Mouse (Mus musculus) forebrain, embryonic 14.5 days (tissue): ENCODE measurements at regions not wholly inside any gene's neighbourhood (a gene's known extent, or its start where the extent isn't known, plus 50 kb on each side); places are given as distances from the start of the nearest gene placed in this dataset.

ENCODE experiments used
- ATAC-seq: fragments of 200-750 bp; cut with Nextera tagmentation; 2 replicates; pipeline ENCODE4 v1.8.0; 2017; ENCODE audit warnings: mild to moderate bottlenecking, moderate library complexity
- DNase-seq: peaks from one replicate; pipeline ENCODE4 v3.0.0-alpha.2; 2015; ENCODE audit warnings: low spot score
- H3K27ac ChIP-seq: fragments of 300-500 bp; sonication (generic); 2 replicates; pipeline ENCODE4 v1.5.1; 2014; ENCODE audit warnings: low read depth, mild to moderate bottlenecking, control low read depth, low read length, moderate library complexity
- H3K27me3 ChIP-seq: fragments of 300-500 bp; sonication (generic); replicated peaks from 2 replicates; pipeline ENCODE4 v1.6.1; 2014; ENCODE audit warnings: low read length, control low read depth, mixed read lengths; ENCODE audit not compliant: control insufficient read depth, insufficient read depth
- H3K36me3 ChIP-seq: fragments of 300-500 bp; sonication (generic); 2 replicates; pipeline ENCODE4 v1.6.1; 2014; ENCODE audit warnings: low read length, control low read depth; ENCODE audit not compliant: control insufficient read depth, insufficient read depth
- H3K4me1 ChIP-seq: fragments of 300-500 bp; sonication (generic); 2 replicates; pipeline ENCODE4 v1.6.1; 2014; ENCODE audit warnings: antibody characterized with exemption, low read length, control low read depth; ENCODE audit not compliant: control insufficient read depth, insufficient read depth
- H3K4me2 ChIP-seq: fragments of 300-500 bp; sonication (generic); 2 replicates; pipeline ENCODE4 v1.6.1; 2014; ENCODE audit warnings: mild to moderate bottlenecking, control low read depth, low read length
- H3K4me3 ChIP-seq: fragments of 300-500 bp; sonication (generic); 2 replicates; pipeline ENCODE4 v1.5.1; 2014; ENCODE audit warnings: low read depth, low read length, control low read depth
- H3K9ac ChIP-seq: fragments of 300-500 bp; sonication (generic); 2 replicates; pipeline ENCODE4 v1.6.1; 2014; ENCODE audit warnings: mild to moderate bottlenecking, low read length, control low read depth, moderate library complexity
- H3K9me3 ChIP-seq: fragments of 300-500 bp; sonication (generic); replicated peaks from 2 replicates; pipeline ENCODE4 v1.6.1; 2016; ENCODE audit warnings: low read length, control low read depth, mixed read lengths; ENCODE audit not compliant: control insufficient read depth
- WGBS: fragments of 180-500 bp; shearing (Covaris S2); extraction: QIAGEN DNeasy Blood & Tissue Kit; methylation state at CpG from one replicate; pipeline ENCODE4 v1.1.7; 2014; 5-methylcytosine and 5-hydroxymethylcytosine counted together

- Histone ChIP-seq H3K4me3 (no peak overlapping the region), H3K27ac (no peak overlapping the region), H3K9me3 (no peaks in the 10 kb centered on the region), H3K9ac (no peak overlapping the region), H3K27me3 (no peaks in the 10 kb centered on the region), H3K36me3 (no peaks in the 10 kb centered on the region), H3K4me1 (no peaks in the 10 kb centered on the region), H3K4me2 (no peak overlapping the region)
- 79% methylated on average over 6 of the region's 6 CpGs for WGBS
- DNase-seq = no peak
- ATAC-seq = no peak
These were observed 50.9 kb upstream of the 1810046K07Rik start for GRCm38 (mm10) chr9:51379589-51379988.

DNA sequence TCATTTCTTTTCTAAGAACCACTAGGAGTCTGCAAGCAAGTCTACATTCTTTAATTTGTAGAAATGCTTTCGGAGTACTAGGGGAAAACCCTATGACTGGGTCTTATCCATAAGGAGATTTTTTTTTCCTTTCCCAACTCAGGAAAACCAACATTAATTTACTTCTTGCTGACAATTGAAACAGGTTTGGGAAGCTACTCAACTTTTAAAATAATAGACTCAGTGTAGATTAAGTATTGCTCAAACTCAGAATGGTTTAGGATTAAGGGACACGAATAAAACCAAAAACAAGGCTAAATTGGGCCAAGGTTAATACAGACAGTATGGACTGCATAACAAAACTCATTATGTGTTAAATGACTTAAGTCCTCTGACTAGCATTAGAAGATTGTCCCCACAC lies 65.2 kb upstream of the 1810046K07Rik start:
- DNase-seq (peak; percentile 6), ATAC-seq (no peak)
- Histone ChIP-seq H3K4me1 (0 out of 2 replicates have a peak, but pooled peaks cover 7% of the 10 kb centered on the region), H3K4me2 (no peak overlapping the region), H3K27me3 (no peaks in the 10 kb centered on the region), H3K27ac (no peak overlapping the region), H3K36me3 (no peaks in the 10 kb centered on the region), H3K9ac (no peak overlapping the region), H3K9me3 (no peaks in the 10 kb centered on the region), H3K4me3 (no peak overlapping the region)
- WGBS = 69% methylated on average over 2 of the region's 2 CpGs

DNA sequence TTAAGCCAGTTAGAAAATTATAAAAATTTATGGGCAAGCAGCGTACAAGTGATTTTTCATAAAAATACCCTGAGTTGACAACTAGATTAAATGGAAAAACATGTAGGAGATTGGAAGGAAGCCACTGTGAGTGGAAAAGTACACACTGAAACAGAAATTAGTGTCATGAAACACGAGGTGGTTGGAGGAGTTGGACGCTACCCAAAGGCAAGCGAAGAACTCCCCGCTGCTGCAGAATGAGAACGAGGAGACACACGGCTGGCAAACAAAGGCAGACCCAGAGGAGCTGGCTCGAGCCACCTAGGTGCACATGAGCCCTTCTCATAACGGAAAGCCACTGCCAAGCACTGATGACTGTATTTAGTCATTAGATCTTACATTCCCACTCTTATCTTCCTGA lies 65.7 kb upstream of the 1810046K07Rik start:
- no peaks in the 10 kb centered on the region for H3K36me3 ChIP-seq
- WGBS = 41% methylated on average over 9 of the region's 9 CpGs
- no peak overlapping the region for H3K27ac ChIP-seq
- no peak overlapping the region for H3K9ac ChIP-seq
- 0 out of 2 replicates have a peak, but pooled peaks cover 7% of the 10 kb centered on the region for H3K4me1 ChIP-seq
- no peaks in the 10 kb centered on the region for H3K27me3 ChIP-seq
- no peak overlapping the region for H3K4me2 ChIP-seq
- DNase-seq (peak; percentile 70), ATAC-seq (peak; percentile 63; the same call in 1 of the 2 replicates)
- H3K4me3 ChIP-seq = no peak overlapping the region
- no peaks in the 10 kb centered on the region for H3K9me3 ChIP-seq

GRCm38 (mm10) chr9:51396801-51397200 lies 68.1 kb upstream of the 1810046K07Rik start:
- ATAC-seq = no peak
- no peak for DNase-seq
- Histone ChIP-seq H3K4me2 (no peak overlapping the region), H3K4me1 (0 out of 2 replicates have a peak, but pooled peaks cover 7% of the 10 kb centered on the region), H3K27ac (no peak overlapping the region), H3K9me3 (no peaks in the 10 kb centered on the region), H3K27me3 (no peaks in the 10 kb centered on the region), H3K36me3 (no peaks in the 10 kb centered on the region), H3K4me3 (no peak overlapping the region), H3K9ac (no peak overlapping the region)
- 93% methylated on average over 3 of the region's 3 CpGs for WGBS

DNA sequence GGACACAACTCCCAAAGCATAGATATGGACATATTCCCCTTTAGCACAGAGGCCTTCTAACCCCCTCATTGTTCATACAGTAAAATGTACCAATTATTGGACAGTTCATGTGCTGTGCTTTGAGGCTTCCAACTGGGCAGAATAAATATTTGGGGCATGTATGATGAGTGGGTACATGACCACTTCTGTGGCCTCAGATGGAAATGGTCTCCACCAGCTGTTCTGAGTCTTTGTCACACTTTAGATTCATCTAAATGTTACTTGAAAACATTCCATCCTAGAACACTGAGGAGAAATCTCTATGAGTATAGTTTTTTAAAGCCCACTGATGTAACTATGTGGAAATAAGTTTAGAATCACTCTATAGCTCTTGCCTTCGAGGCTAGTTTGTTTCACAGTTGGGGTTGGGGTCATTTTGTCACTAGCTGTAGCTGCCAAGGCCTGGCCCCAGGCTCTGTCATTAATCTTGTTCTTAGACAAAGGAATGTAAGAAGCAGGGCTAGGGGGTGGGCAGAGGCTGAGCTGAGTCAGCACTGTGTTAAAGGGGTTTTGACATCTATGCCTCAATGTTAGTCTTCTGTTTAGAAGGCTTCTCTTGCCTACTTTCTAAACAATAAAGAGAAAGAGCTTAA lies 69.0 kb upstream of the 1810046K07Rik start:
- Histone ChIP-seq H3K9ac (no peak overlapping the region), H3K4me2 (no peak overlapping the region), H3K27ac (no peak overlapping the region), H3K9me3 (no peaks in the 10 kb centered on the region), H3K36me3 (no peaks in the 10 kb centered on the region), H3K4me3 (no peak overlapping the region), H3K4me1 (0 out of 2 replicates have a peak, but pooled peaks cover 7% of the 10 kb centered on the region), H3K27me3 (no peaks in the 10 kb centered on the region)
- WGBS = 5% methylated on average over 1 of the region's 1 CpGs
- ATAC-seq = no peak
- no peak for DNase-seq

GRCm38 (mm10) chr9:51398886-51399285 lies 70.2 kb upstream of the 1810046K07Rik start:
- Histone ChIP-seq H3K27me3 (no peaks in the 10 kb centered on the region), H3K27ac (no peak overlapping the region), H3K4me2 (no peak overlapping the region), H3K4me1 (0 out of 2 replicates have a peak, but pooled peaks cover 7% of the 10 kb centered on the region), H3K4me3 (no peak overlapping the region), H3K9ac (no peak overlapping the region), H3K36me3 (no peaks in the 10 kb centered on the region), H3K9me3 (no peaks in the 10 kb centered on the region)
- ATAC-seq (no peak), DNase-seq (no peak)
- 78% methylated on average over 4 of the region's 4 CpGs for WGBS

DNA sequence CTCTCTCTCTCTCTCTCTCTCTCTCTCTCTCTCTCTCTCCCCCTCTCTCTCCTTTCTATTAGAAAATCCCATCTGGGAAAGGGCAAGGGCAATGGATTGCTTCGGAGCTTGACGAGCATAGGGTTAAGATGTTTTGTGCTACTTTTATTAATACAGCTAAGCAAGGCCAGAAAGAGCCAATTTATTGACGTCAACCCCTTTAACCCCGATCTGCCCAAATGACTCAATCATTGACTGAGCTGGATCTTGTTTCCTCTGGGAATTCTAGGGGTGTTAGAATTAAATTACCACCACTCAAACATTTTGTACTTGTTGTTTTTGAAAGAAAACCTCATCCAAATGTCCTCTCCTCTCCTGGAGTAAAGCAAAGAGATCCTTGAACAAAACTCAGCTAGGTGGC lies 70.6 kb upstream of the 1810046K07Rik start:
- Histone ChIP-seq H3K4me2 (no peak overlapping the region), H3K4me1 (0 out of 2 replicates have a peak, but pooled peaks cover 6% of the 10 kb centered on the region), H3K9ac (no peak overlapping the region), H3K4me3 (no peak overlapping the region), H3K9me3 (no peaks in the 10 kb centered on the region), H3K36me3 (no peaks in the 10 kb centered on the region), H3K27ac (no peak overlapping the region), H3K27me3 (no peaks in the 10 kb centered on the region)
- DNase-seq = no peak
- 55% methylated on average over 4 of the region's 4 CpGs for WGBS
- no peak for ATAC-seq

DNA sequence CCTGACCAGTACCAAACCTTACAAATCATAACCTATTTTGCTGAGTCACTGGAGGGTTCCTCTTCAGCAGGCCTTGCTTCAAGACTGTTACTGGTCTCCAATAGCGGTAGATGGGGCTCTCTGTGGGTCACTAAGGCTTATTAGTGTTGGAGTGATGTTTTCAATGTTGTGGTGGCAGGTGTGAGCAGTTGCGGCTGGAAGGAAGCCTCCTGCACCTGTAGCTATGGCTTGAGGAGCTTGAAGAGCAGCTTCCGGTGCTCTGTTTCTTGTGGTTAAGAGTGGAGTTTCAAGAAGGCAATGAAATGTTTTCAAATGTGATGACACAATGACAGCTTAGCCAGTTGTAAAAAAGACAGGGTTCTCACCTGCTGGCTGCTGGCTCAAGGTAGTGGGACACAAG lies 73.1 kb upstream of the 1810046K07Rik start:
- Histone ChIP-seq H3K9ac (no peak overlapping the region), H3K4me1 (no peaks in the 10 kb centered on the region), H3K27ac (no peak overlapping the region), H3K4me3 (no peak overlapping the region), H3K9me3 (no peaks in the 10 kb centered on the region), H3K27me3 (no peaks in the 10 kb centered on the region), H3K4me2 (no peak overlapping the region), H3K36me3 (no peaks in the 10 kb centered on the region)
- no peak for DNase-seq
- WGBS = 92% methylated on average over 3 of the region's 3 CpGs
- ATAC-seq = no peak

DNA sequence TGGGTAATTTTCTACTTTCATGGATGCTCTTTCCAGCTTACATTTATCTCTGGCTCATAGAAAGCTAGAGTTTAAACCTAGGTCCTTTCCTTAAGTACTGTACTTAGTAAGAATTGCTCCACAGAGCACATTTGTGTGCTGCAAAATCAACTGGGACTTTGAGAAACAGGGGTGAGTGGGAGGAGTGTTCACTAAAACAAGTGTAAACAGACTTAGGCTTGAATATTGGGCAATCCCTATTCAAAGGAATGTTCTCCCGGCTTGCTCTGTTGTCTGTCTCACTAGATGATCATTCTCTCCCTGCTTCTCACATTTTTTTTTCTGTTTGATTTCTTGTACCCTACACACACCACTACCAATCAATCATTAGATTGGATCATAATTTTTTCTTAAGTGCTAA lies 79.3 kb upstream of the 1810046K07Rik start:
- Histone ChIP-seq H3K36me3 (no peaks in the 10 kb centered on the region), H3K4me1 (no peaks in the 10 kb centered on the region), H3K9ac (no peak overlapping the region), H3K27me3 (no peaks in the 10 kb centered on the region), H3K27ac (no peak overlapping the region), H3K9me3 (no peaks in the 10 kb centered on the region), H3K4me2 (no peak overlapping the region), H3K4me3 (no peak overlapping the region)
- DNase-seq (no peak), ATAC-seq (no peak)
- WGBS = 75% methylated on average over 1 of the region's 1 CpGs
